Mouse (Mus musculus) ovary, adult 18-20 months (tissue): Measurements from ENCODE around the gene Ap1g2.

Experiments
- DNase-seq: peaks from one replicate; pipeline ENCODE4 v3.0.0; 2022; ENCODE audit warnings: low spot score, mixed read lengths

Gene Ap1g2

GRCm38 (mm10) chr14:55105836-55106809 lies at the start of gene Ap1g2:
Gene Ap1g2, minus strand, starts transcription at chr14:55106593.
- peak; percentile 81 for DNase-seq

GRCm38 (mm10) chr14:55152951-55153481 lies 46.6 kb upstream of the Ap1g2 start:
- DNase-seq: no peak

GRCm38 (mm10) chr14:55152174-55152573 lies 45.8 kb upstream of the Ap1g2 start:
- no peak for DNase-seq

GRCm38 (mm10) chr14:55150985-55151384 lies 44.6 kb upstream of the Ap1g2 start:
- no peak for DNase-seq

GRCm38 (mm10) chr14:55149041-55149440 lies 42.6 kb upstream of the Ap1g2 start:
- no peak for DNase-seq

GRCm38 (mm10) chr14:55148363-55148915 lies 42.0 kb upstream of the Ap1g2 start:
- DNase-seq: no peak

GRCm38 (mm10) chr14:55146829-55147401 lies 40.5 kb upstream of the Ap1g2 start:
- peak; percentile 8 for DNase-seq

- DNase-seq: peak; percentile 13
Measured at GRCm38 (mm10) chr14:55146324-55146723, 39.9 kb upstream of the Ap1g2 start.

GRCm38 (mm10) chr14:55139313-55139712 lies 32.9 kb upstream of the Ap1g2 start:
- no peak for DNase-seq

- DNase-seq: no peak
Measured at GRCm38 (mm10) chr14:55135676-55136075, 29.3 kb upstream of the Ap1g2 start.

- no peak for DNase-seq
Measured at GRCm38 (mm10) chr14:55126521-55126920, 20.1 kb upstream of the Ap1g2 start.

GRCm38 (mm10) chr14:55125711-55126110 lies 19.3 kb upstream of the Ap1g2 start:
- DNase-seq: no peak

GRCm38 (mm10) chr14:55122359-55122758 lies 16.0 kb upstream of the Ap1g2 start:
- DNase-seq: no peak

GRCm38 (mm10) chr14:55121947-55122346 lies 15.6 kb upstream of the Ap1g2 start:
- peak; percentile 64 for DNase-seq

- DNase-seq: no peak
Measured at GRCm38 (mm10) chr14:55119421-55120134, 13.2 kb upstream of the Ap1g2 start.

GRCm38 (mm10) chr14:55118852-55119251 lies 12.5 kb upstream of the Ap1g2 start:
- DNase-seq: no peak

GRCm38 (mm10) chr14:55116425-55117200 lies 10.2 kb upstream of the Ap1g2 start, which contains the start of gene Jph4:
Gene Jph4, minus strand, starts transcription at chr14:55116935.
- DNase-seq: no peak

GRCm38 (mm10) chr14:55115846-55116245 lies 9.5 kb upstream of the Ap1g2 start:
- no peak for DNase-seq

- no peak for DNase-seq
Measured at GRCm38 (mm10) chr14:55114759-55115701, 8.6 kb upstream of the Ap1g2 start.
